Mouse (Mus musculus) olfactory bulb, adult 2 months (tissue): ENCODE measurements around the gene Ppp2r2c. TPM values are rescaled to one million over a fixed set of nuclear protein-coding genes. Genes with fewer than 3 reads are reported as not detected.
A peak's percentile ranks its signal among the peaks of the same experiment; 100 is the strongest.

Source experiments
- H3K27ac ChIP-seq: fragments of 200-500 bp; 2 replicates; pipeline ENCODE4 v1.5.1; 2012; ENCODE audit warnings: low read depth, low read length; ENCODE audit not compliant: insufficient read depth
- H3K4me1 ChIP-seq: fragments of 200-500 bp; 2 replicates; pipeline ENCODE4 v1.6.1; 2012; ENCODE audit warnings: low read length; ENCODE audit not compliant: control insufficient read depth, insufficient read depth
- H3K4me3 ChIP-seq: fragments of 200-500 bp; 2 replicates; pipeline ENCODE4 v1.5.1; 2012; ENCODE audit warnings: mild to moderate bottlenecking, low read depth, low read length, moderate library complexity; ENCODE audit not compliant: insufficient read depth
- CTCF ChIP-seq: fragments of 200-500 bp; IDR thresholded peaks from 2 replicates; pipeline ENCODE4 v1.5.1; 2012; ENCODE audit warnings: low read depth, mild to moderate bottlenecking, low read length, moderate library complexity; ENCODE audit not compliant: insufficient read depth
- POLR2A ChIP-seq: fragments of 200-500 bp; IDR thresholded peaks from 2 replicates; pipeline ENCODE4 v1.6.1; 2012; ENCODE audit warnings: mild to moderate bottlenecking, low read depth, low read length, moderate library complexity; ENCODE audit not compliant: insufficient read depth
- WGBS: fragments of 180-500 bp; shearing (Covaris S2); methylation state at CpG from one replicate; pipeline ENCODE4 v1.1.7; 2018; 5-methylcytosine and 5-hydroxymethylcytosine counted together
- polyA plus RNA-seq: library from polyadenylated mRNA; stranded (reverse); fragments of >200 nt; gene quantifications from 2 replicates; pipeline ENCODE4 v1.2.4, GENCODE M21; 2012; ENCODE audit warnings: low replicate concordance; ENCODE audit not compliant: missing spikeins, insufficient read depth, insufficient read length

Ppp2r2c gene
- 124 TPM in 1 of 2 replicates, not detected in the other for polyA plus RNA-seq

- TF ChIP-seq POLR2A (peak; percentile 39), CTCF (no peak; the same call in 1 of the 2 replicates)
- WGBS, result under 1% methylated on average over 108 of the region's 108 CpGs
- Histone ChIP-seq H3K27ac (peak within 1 kb of the TSS; percentile 86), H3K4me3 (peak within 1 kb of the TSS; percentile 53), H3K4me1 (peaks cover 15% of the 10 kb centered on the region)
Observed at GRCm38 (mm10) chr5:36868266-36869090, at the start of gene Ppp2r2c. Gene Ppp2r2c (plus strand): TSS chr5:36868513.

- no peaks in the 10 kb centered on the region for H3K4me1 ChIP-seq
- no peak overlapping the region for H3K4me3 ChIP-seq
- H3K27ac ChIP-seq, result no peak overlapping the region
- TF ChIP-seq CTCF (no peak), POLR2A (no peak)
- WGBS, result 95% methylated on average over 5 of the region's 5 CpGs
Observed at GRCm38 (mm10) chr5:36819742-36820141, 48.6 kb upstream of the Ppp2r2c start.

- no peak overlapping the region for H3K4me3 ChIP-seq
- no peaks in the 10 kb centered on the region for H3K4me1 ChIP-seq
- no peak overlapping the region for H3K27ac ChIP-seq
- WGBS, result 54% methylated on average over 6 of the region's 6 CpGs
- no peak for TF ChIP-seq POLR2A
- TF ChIP-seq CTCF, result peak; percentile 49
Observed at GRCm38 (mm10) chr5:36820142-36820541, 48.2 kb upstream of the Ppp2r2c start.

GRCm38 (mm10) chr5:36822907-36823306 lies 45.4 kb upstream of the Ppp2r2c start:
- 91% methylated on average over 4 of the region's 4 CpGs for WGBS
- Histone ChIP-seq H3K27ac (no peak overlapping the region), H3K4me1 (no peaks in the 10 kb centered on the region), H3K4me3 (no peak overlapping the region)
- TF ChIP-seq CTCF (no peak), POLR2A (no peak)

DNA sequence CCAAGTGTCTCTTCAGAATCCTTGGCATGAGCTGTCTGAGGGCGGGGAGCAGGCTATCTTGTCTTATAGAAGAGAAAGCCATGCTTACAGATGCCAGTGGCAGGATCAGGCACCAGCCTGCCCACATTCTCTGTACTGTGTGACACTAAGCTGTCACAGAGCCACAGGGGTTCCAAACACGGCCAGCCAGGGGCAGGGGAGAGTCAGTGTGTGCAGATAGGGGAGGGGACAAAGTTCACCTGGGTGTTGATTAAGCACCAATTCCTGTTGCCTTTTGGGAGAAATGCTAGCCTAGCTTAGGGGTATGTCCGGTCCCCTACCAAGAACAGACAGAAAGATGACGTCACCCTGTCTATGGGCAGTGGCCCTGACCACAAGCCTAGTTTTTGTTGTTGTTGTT lies 39.2 kb upstream of the Ppp2r2c start:
- no peak for TF ChIP-seq POLR2A
- no peak for TF ChIP-seq CTCF
- 82% methylated on average over 4 of the region's 4 CpGs for WGBS
- H3K27ac ChIP-seq, result no peak overlapping the region
- H3K4me1 ChIP-seq, result peaks cover 7% of the 10 kb centered on the region; the same call in 1 of the 2 replicates
- no peak overlapping the region for H3K4me3 ChIP-seq

DNA sequence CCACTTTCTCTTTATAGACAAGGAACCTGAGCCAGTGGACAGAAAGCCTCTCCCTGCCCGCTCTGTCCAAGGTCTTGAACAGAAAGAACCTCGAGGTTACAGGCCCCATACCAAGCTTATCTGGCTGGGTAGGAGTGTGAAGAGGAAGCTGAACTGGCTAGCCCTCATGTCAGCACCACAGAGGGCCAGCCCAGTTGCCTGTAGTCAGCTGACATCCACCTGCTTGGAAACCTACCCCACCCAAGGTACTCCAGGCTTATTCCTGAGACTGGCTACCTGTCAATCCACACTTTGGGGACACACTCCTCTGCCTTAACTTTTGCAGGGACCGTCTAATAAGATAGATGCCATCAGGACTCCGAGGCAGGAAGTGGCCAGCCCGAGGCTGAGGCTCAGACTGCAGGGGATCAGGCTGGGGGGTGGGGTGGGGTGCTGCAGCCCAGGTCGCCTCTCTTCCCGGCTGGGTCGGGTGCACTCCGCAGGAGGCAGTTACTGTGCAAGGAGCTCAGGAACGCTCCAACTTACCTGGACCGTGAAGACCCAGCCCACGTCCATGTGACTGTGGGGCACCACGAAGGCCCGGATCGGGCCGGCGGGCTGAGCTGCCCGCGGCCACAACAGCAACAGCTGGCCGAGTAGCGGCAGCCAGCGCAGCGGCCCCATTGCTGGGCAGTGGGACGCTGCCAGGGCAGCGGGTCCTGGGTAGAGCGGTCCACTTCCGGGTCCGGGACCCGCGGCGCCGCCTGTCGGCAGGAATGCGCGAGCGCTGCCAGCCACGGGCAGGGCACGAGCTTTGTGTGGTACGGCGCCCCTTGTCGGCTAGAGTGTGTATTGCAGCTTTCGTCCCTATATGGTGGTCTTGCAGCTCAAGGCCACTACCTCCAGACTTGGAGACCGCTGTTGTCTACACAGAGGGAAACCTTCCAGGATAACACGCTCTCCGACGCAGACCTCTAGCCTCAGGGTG lies 38.1 kb upstream of the Ppp2r2c start, which contains the start of gene Man2b2:
Man2b2 (minus strand) TSS at position 741 of the 967 bp plus-strand sequence.
- TF ChIP-seq POLR2A, result no peak
- TF ChIP-seq CTCF, result peak; percentile 99
- Histone ChIP-seq H3K4me3 (peak within 1 kb of the TSS; percentile 74), H3K4me1 (peaks cover 7% of the 10 kb centered on the region; the same call in 1 of the 2 replicates), H3K27ac (no peak within 1 kb of the TSS)
- 5% methylated on average over 46 of the region's 46 CpGs for WGBS

DNA sequence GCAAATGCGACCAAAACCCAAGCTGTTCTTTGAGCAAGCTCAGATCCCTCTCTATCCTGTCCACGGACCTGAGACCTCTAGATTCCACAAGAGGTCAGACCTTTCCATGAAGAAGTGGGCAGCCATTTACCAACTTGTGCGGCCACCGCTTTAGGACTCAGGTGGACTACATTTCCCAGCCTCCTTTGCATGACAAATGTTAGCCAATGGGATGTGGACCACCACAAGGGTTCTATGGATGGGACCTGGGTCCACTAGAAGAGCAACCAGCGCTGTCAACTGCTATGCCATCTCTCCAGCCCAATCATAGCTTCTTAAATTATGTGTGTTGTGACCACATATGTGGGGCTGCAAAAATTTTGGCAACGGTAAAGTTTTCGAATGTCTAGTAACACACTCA lies 37.0 kb upstream of the Ppp2r2c start:
- TF ChIP-seq POLR2A, result no peak
- TF ChIP-seq CTCF, result no peak
- Histone ChIP-seq H3K27ac (no peak overlapping the region), H3K4me1 (peaks cover 7% of the 10 kb centered on the region; the same call in 1 of the 2 replicates), H3K4me3 (no peak overlapping the region)
- WGBS, result 66% methylated on average over 7 of the region's 7 CpGs

DNA sequence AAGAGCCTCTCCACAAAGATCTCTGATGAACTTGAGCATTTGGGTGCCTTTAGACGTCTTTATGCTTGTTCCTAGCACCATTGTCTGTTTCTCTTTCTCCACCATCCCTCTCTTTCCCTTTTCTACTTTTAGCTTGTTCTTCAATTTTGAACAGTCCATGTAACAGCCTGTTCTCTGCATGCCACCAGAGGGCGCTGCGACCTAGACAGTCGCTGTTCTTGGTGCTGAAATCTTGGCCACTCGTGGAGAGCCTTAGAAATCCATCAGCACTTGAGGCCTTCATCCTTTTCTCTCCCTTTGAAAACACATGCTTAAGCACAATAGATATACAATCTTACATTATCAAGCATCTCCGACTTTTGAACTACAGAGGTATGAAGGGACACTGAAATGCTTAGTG lies 32.4 kb upstream of the Ppp2r2c start:
- 3% methylated on average over 6 of the region's 6 CpGs for WGBS
- H3K4me1 ChIP-seq, result no peaks in the 10 kb centered on the region
- TF ChIP-seq CTCF (peak; percentile 74), POLR2A (no peak)
- no peak overlapping the region for H3K4me3 ChIP-seq
- H3K27ac ChIP-seq, result no peak overlapping the region
